Mouse (Mus musculus) CH12.LX (cell line): ENCODE results near the gene Aldh3b2. TPM values are rescaled to one million over a fixed set of nuclear protein-coding genes. Genes with fewer than 3 reads are reported as not detected.

ENCODE experiments used
- DNase-seq: peaks from one replicate; pipeline ENCODE4 v3.0.0-alpha.2; 2013; ENCODE audit errors: extremely low read depth
- H3K27ac ChIP-seq: 2 replicates; pipeline ENCODE4 v1.5.1; 2012; ENCODE audit warnings: low read depth, mild to moderate bottlenecking, control low read depth, moderate library complexity; ENCODE audit not compliant: insufficient read depth
- H3K27me3 ChIP-seq: replicated peaks from 2 replicates; pipeline ENCODE3; 2012; ENCODE audit warnings: inconsistent platforms
- H3K36me3 ChIP-seq, 2 experiments: replicated peaks in 1 of 2; 2 replicates each; pipeline versions ENCODE3 to v1.6.1; 2012; ENCODE audit warnings: inconsistent platforms in 1 of 2, low read length in 1 of 2, mild to moderate bottlenecking in 1 of 2, mixed read lengths in 1 of 2, moderate library complexity in 1 of 2; ENCODE audit not compliant: control insufficient read depth in 1 of 2, insufficient read depth in 1 of 2
- H3K4me1 ChIP-seq, 2 experiments: 2 replicates each; pipeline ENCODE4 v1.6.1; 2012; ENCODE audit warnings: inconsistent platforms in 1 of 2, moderate library complexity in 1 of 2; ENCODE audit not compliant: insufficient read depth in 2 of 2, control insufficient read depth in 1 of 2
- H3K4me2 ChIP-seq: 2 replicates; pipeline ENCODE4 v1.6.1; 2012; ENCODE audit warnings: low read depth, mild to moderate bottlenecking, control low read depth; ENCODE audit not compliant: poor library complexity, insufficient read depth, severe bottlenecking
- H3K4me3 ChIP-seq, 3 experiments: fragments of 150-350 bp in 1 of 3; sonication (generic) in 1 of 3; replicated peaks in 1 of 3; 2 replicates each; pipeline versions ENCODE3 to v1.5.1; 2011 to 2012; ENCODE audit warnings: low read depth in 2 of 3, low read length in 2 of 3, mild to moderate bottlenecking in 2 of 3, moderate library complexity in 2 of 3, control low read depth in 1 of 3, improper control_type of control experiment in 1 of 3, inconsistent platforms in 1 of 3, mixed read lengths in 1 of 3; ENCODE audit not compliant: poor library complexity in 1 of 3
- H3K79me2 ChIP-seq: replicated peaks from 2 replicates; pipeline ENCODE4 v1.6.1; 2012; ENCODE audit warnings: mild to moderate bottlenecking, moderate library complexity; ENCODE audit not compliant: control insufficient read depth, poor library complexity, insufficient read depth, severe bottlenecking; ENCODE audit errors: extremely low read depth
- H3K9ac ChIP-seq: 2 replicates; pipeline ENCODE4 v1.6.1; 2012; ENCODE audit warnings: low read depth, mild to moderate bottlenecking, control low read depth, moderate library complexity; ENCODE audit not compliant: insufficient read depth
- H3K9me3 ChIP-seq: replicated peaks from 2 replicates; pipeline ENCODE3; 2012; ENCODE audit warnings: low read length, inconsistent platforms, mixed read lengths
- BHLHE40 ChIP-seq: IDR thresholded peaks from 2 replicates; pipeline ENCODE4 v1.6.1; 2011; ENCODE audit warnings: mild to moderate bottlenecking, low read depth, low read length, improper control_type of control experiment
- CHD2 ChIP-seq: IDR thresholded peaks from 2 replicates; pipeline ENCODE4 v1.6.1; 2011; ENCODE audit warnings: low read length, improper control_type of control experiment
- E2F4 ChIP-seq: IDR thresholded peaks from 2 replicates; pipeline ENCODE4 v1.6.1; 2011; ENCODE audit warnings: low read depth, low read length, improper control_type of control experiment; ENCODE audit not compliant: insufficient replicate concordance
- ETS1 ChIP-seq: conservative IDR thresholded peaks from 2 replicates; pipeline ENCODE4 v1.6.1; 2012; ENCODE audit warnings: low read depth, mild to moderate bottlenecking, inconsistent platforms, low read length, improper control_type of control experiment, moderate library complexity
- HCFC1 ChIP-seq: IDR thresholded peaks from 2 replicates; pipeline ENCODE4 v1.6.1; 2012; ENCODE audit warnings: low read depth, mild to moderate bottlenecking, inconsistent platforms, low read length, improper control_type of control experiment
- IRF4 ChIP-seq: IDR thresholded peaks from 2 replicates; pipeline ENCODE4 v1.6.1; 2014; ENCODE audit warnings: low read depth, mild to moderate bottlenecking, inconsistent platforms, low read length, improper control_type of control experiment
- KAT2A ChIP-seq: IDR thresholded peaks from 2 replicates; pipeline ENCODE4 v1.6.1; 2012; ENCODE audit warnings: low read length, improper control_type of control experiment, inconsistent platforms; ENCODE audit not compliant: insufficient replicate concordance
- MEF2A ChIP-seq: IDR thresholded peaks from 2 replicates; pipeline ENCODE4 v1.6.1; 2014; ENCODE audit warnings: low read depth, mild to moderate bottlenecking, inconsistent platforms, low read length, improper control_type of control experiment, borderline replicate concordance
- MXI1 ChIP-seq: IDR thresholded peaks from 2 replicates; pipeline ENCODE4 v1.6.1; 2011; ENCODE audit warnings: mild to moderate bottlenecking, low read depth, low read length, improper control_type of control experiment
- NRF1 ChIP-seq: IDR thresholded peaks from 2 replicates; pipeline ENCODE4 v1.6.1; 2014; ENCODE audit warnings: low read depth, mild to moderate bottlenecking, inconsistent platforms, low read length, improper control_type of control experiment, moderate library complexity
- POLR2AphosphoS2 ChIP-seq: IDR thresholded peaks from 2 replicates; pipeline ENCODE4 v1.6.1; 2011; ENCODE audit warnings: low read depth, low read length, improper control_type of control experiment
- RCOR1 ChIP-seq: conservative IDR thresholded peaks from 2 replicates; pipeline ENCODE4 v1.6.1; 2012; ENCODE audit warnings: low read depth, mild to moderate bottlenecking, inconsistent platforms, low read length, improper control_type of control experiment
- SMC3 ChIP-seq: IDR thresholded peaks from 2 replicates; pipeline ENCODE4 v1.6.1; 2011; ENCODE audit warnings: low read depth, low read length, improper control_type of control experiment
- TCF12 ChIP-seq: IDR thresholded peaks from 2 replicates; pipeline ENCODE4 v1.6.1; 2014; ENCODE audit warnings: low read depth, mild to moderate bottlenecking, inconsistent platforms, low read length, improper control_type of control experiment
- USF2 ChIP-seq: conservative IDR thresholded peaks from 2 replicates; pipeline ENCODE4 v1.6.1; 2011; ENCODE audit warnings: low read depth, low read length, improper control_type of control experiment
- ZMIZ1 ChIP-seq: IDR thresholded peaks from 2 replicates; pipeline ENCODE4 v1.6.1; 2012; ENCODE audit warnings: low read depth, mild to moderate bottlenecking, inconsistent platforms, low read length, improper control_type of control experiment
- ZNF384 ChIP-seq: IDR thresholded peaks from 2 replicates; pipeline ENCODE4 v1.6.1; 2012; ENCODE audit warnings: low read depth, low read length, improper control_type of control experiment, inconsistent platforms
- dilution Hi-C: fragments of 300-500 bp; cut with MboI; formaldehyde crosslinking; loops from 2 replicates; pipeline ENCODE4 v1.14.3; 2020; ENCODE audit warnings: low sequenced_read_pairs; ENCODE audit not compliant: extremely low pct_unique_long_range_greater_than_20kb, extremely low pct_ligation_motif_present
- in situ Hi-C: fragments of 300-500 bp; cut with MboI; formaldehyde crosslinking; loops from 3 replicates; pipeline ENCODE4 v1.14.3; 2019; ENCODE audit warnings: low sequenced_read_pairs, low pct_ligation_motif_present, low pct_unique_long_range_greater_than_20kb, mixed read lengths
- polyA plus RNA-seq: library from polyadenylated mRNA; unstranded; fragments of >175 nt; gene quantifications from 2 replicates; pipeline ENCODE4 v1.2.1, GENCODE M21; 2012; ENCODE audit warnings: low read depth; ENCODE audit not compliant: insufficient read length
- total RNA-seq, 2 experiments: library from RNA; depleted of rRNA; stranded (reverse); fragments of 300-350 nt in 1 of 2; fragments of >200 nt in 1 of 2; gene quantifications; 2 replicates each; pipeline ENCODE4 v1.2.3; 2012 to 2014

Gene Aldh3b2
- total and polyA plus RNA-seq, 3 experiments = not detected

GRCm38 (mm10) chr19:3996747-3997146, 24.6 kb downstream of the Aldh3b2 start:
- dilution Hi-C loops = no loop called here

GRCm38 (mm10) chr19:3997231-3997630, 25.1 kb downstream of the Aldh3b2 start:
- Histone ChIP-seq H3K9ac (no peak overlapping the region), H3K27me3 (peaks cover 44% of the 10 kb centered on the region), H3K4me1 (peaks cover 11 to 23% of the 10 kb centered on the region in 2 experiments), H3K27ac (no peak overlapping the region), H3K36me3 (peaks cover 0 to 6% of the 10 kb centered on the region in 2 experiments), H3K79me2 (no peaks in the 10 kb centered on the region), H3K4me2 (no peak overlapping the region), H3K9me3 (no peaks in the 10 kb centered on the region), H3K4me3 (no peak overlapping the region)
- no peak for TF ChIP-seq SMC3
- TF ChIP-seq BHLHE40 = no peak
- no peak for TF ChIP-seq IRF4
- no peak for TF ChIP-seq ZNF384
- TF ChIP-seq USF2 = no peak
- no peak for TF ChIP-seq RCOR1
- in situ Hi-C loops (no loop called here), dilution Hi-C loops (no loop called here)
- DNase-seq = no peak

More at GRCm38 (mm10) chr19:3996747-3997146, 24.6 kb downstream of the Aldh3b2 start:
- in situ Hi-C loops = no loop called here
- peaks cover 11 to 20% of the 10 kb centered on the region in 2 experiments for H3K4me1 ChIP-seq
- DNase-seq = no peak
- no peak overlapping the region for H3K27ac ChIP-seq
- no peaks in the 10 kb centered on the region for H3K9me3 ChIP-seq
- H3K36me3 ChIP-seq = peaks cover 0 to 1% of the 10 kb centered on the region in 2 experiments
- H3K27me3 ChIP-seq = peaks cover 49% of the 10 kb centered on the region
- H3K9ac ChIP-seq = no peak overlapping the region
- TF ChIP-seq CHD2 (no peak), TCF12 (no peak), POLR2AphosphoS2 (no peak), KAT2A (no peak), E2F4 (no peak), HCFC1 (no peak), MEF2A (no peak), MXI1 (no peak), BHLHE40 (no peak), NRF1 (no peak), ETS1 (no peak), ZMIZ1 (no peak)
- H3K4me2 ChIP-seq = no peak overlapping the region
- no peaks in the 10 kb centered on the region for H3K79me2 ChIP-seq
- no peak overlapping the region for H3K4me3 ChIP-seq
